Mouse (Mus musculus) common myeloid progenitor, adult 5-6 weeks (primary cell): Measurements from ENCODE around the gene Spata5. TPM values are rescaled to one million over a fixed set of nuclear protein-coding genes. Genes with fewer than 3 reads are reported as not detected.

Experiments
- ATAC-seq: replicated peaks from 2 replicates; pipeline ENCODE4 v1.8.0; 2016; ENCODE audit warnings: low read depth, mild to moderate bottlenecking, moderate TSS enrichment, inconsistent platforms; ENCODE audit not compliant: poor library complexity, severe bottlenecking
- total RNA-seq: library from RNA; stranded (forward); fragments of 200-1000, 187-1606 nt; gene quantifications from 2 replicates; pipeline ENCODE4 v1.2.3, GENCODE M21; 2017

The Spata5 gene
- total RNA-seq, 1 experiment from 2014 or later: 222 TPM

DNA sequence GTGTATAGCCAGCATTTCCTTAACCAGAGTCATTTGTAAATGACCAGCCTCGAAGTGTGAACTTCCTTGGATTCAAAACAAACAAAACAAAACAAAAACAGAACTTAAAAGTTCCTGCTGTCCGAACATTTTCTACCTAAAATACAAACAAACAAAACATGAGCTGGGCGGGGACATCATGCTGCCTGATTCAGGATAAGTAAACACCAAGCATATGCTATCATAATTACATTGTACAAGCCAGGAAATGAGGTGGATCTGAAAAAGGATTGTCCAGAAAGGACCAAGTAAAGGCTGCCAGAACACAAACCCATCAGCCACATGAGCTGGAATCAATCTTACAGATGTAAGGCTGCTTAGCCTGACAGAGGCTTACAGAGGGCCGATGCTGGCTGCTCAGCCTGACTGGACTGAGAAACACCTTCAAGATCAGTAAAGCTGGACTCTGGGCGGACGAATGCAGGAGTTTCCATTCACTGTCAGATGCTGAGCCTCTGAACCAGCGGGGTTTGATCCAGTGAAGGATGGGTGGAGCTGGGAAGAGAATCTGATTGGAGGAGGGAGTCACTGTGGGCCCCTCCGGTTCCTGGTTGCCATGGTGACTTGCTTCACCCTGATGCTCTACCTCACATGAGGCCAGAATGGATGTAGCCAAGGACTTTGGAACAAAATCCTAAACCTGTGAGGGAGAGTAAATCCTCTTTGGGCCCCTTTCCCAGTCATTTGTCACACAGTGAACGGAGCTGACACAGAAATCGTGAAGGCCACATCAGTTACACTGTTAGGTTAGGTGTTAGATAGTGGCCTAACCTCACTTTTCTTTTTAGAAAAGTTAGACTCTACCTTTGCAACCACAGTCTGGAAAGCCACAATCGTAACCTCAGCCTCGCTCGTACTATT, 185.5 kb downstream of the Spata5 start:
- no peak for ATAC-seq

DNA sequence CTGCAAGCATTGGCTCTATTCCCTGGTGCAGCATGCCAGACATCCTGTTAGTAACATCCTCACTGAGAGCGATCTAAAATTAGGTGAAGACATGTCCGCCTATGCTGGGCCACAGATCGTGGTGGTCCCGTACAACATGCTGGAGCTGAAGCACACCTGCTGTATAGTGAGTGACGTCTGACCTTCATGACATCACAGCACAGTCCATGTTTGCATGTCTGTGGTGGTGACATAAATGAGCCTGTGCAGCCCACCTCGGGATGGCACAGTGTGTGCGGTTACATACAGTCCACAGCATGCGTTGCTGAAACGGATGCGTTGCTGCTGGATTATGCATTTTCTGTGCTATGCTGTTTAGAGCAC, 186.2 kb downstream of the Spata5 start:
- peak; percentile 43 for ATAC-seq

DNA sequence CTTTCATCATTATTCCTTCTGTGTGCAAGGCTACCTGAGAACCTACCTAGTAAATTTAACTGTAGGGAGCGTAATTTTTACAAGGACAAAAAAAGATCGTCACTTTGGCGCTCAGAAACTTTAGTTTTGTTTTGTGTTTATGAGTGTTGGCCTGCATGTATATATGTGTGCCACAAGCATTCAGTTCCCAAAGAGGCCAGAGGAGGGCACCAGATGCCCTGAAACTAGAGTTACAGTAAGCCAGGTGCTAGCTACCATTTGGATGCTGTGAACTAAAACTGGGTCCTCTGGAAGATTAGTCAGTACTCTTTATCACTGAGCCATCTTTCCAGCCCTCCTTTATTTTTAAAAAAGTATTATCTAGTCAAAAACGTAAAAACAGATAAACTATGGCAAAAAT, 189.2 kb downstream of the Spata5 start:
- no peak for ATAC-seq

DNA sequence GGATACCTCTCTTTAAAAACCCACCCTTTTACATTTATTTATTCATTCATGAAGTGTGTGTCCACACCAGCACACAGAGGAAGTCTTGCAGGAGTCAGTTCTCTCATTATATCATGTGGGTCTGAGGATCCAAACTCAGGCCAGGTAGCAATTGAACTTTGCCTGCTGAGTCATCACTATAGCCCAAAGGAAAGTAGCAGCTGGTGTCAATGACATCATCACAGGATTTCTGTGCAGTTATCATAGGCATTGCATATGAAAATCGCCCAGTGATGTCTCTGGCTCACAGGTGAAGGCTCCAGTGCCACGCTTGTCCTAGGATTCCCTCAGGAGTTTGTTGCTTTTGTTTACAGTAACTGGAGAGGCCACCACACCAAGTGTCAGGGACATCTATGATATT, 191.0 kb downstream of the Spata5 start:
- no peak for ATAC-seq

DNA sequence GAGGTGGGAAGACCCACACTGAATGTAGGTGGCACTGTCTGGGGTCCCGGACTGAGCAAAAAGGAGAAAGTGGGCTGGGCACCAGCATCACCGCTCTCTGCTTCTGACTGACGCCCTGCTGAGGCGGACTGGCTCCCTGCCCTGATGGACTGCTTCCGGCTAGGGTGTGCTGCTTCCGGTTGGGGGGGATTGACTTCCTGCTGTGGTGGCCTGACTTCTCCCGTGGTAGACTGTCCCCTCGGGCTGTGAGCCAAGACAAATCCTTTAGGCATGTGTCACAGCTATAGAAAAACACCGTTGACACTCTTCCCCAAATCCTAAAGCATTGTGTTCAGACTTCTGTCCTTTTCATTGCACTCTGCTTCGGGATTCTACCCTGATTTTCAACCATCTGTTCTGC, 194.0 kb downstream of the Spata5 start:
- peak; percentile 84 for ATAC-seq

DNA sequence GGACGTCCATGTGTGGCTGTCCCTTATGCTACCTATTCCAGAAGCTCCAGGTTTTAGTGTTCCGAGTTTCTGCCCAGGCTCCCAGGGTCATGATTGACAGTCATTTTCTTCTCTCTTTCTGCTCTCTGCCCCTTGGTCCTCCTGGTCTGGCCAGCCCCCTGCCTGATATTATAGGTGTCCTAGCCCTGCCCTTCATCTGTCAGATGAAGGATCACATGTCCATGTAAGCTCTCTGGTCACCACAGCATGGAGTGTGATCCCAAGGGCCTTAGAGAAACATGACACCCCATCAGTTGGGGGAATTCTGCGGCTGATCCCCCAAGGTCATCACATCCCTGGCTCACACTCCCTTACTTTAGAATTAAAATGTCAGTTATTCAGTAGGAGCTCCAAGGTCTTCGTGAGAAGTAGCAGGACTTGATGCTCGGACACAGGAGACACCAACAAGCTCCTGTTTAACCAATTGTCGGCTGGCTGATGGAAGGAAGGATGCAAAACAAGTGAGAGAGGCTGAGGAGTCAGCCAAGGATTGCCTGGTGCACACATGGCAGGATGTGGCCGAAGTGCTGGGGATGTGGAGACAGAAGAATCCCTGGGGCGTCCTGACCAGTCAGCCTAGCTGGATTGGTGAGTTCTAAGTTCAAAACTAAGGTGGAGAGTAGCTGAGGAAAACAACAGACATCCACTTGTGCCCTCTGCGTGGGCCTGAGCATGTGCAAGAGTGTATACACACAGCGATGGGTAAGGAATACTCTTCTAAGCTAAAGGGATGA, 195.4 kb downstream of the Spata5 start:
- no peak for ATAC-seq

DNA sequence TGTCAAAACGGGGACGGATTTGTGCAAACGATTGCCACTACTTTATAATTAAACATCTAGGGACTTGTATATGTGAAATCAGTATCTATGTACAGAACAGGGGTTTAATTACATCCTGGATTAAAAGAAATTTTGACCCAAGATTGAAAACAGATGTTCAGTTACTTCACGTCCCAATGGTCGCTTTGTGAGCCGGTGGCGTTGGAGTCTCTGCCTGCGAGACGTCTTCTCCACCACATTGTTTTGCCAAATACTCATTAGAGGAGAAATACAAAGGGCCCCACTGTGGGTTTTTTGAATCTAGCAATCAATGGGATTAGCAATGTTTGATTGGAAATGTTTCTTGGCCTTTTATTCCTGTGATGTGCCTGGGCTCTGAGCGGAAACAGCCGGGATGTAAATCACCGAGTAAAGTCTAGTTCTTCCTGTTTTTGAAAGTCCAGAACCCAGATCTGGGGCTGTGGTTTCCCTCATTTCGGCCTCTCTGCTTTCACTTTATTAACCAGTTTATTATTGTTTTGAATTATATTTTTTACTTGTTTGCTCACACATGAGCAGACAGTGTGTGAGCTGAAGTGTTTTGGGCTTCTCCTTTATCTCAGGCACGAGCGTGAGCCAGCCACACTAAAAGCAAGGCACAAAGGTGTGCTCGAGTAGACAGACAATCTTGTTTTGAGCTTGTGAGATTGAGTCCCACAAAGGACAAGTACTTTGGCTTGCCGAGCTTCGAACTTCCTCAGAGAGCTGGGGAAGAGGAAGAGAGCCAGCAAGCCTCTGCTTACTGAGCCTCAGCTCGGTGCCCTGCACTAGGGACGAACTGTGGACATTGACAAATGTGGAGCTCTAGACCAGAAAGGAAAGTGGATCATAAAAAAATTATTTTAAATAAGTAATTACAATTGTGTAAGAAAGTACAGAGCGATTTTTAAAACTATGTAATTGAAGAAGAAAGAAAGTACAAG, 197.2 kb downstream of the Spata5 start:
- ATAC-seq: peak; percentile 73

Other genes starting within 250 kb of the Spata5 start
- gene Il21, start 187.3 kb upstream of the Spata5 start, total RNA-seq: not detected in 2 replicates
- gene Bbs12, start 107.3 kb upstream of the Spata5 start, total RNA-seq: 6.6 and 8.1 TPM in 2 replicates
- gene Cetn4, start 107.2 kb upstream of the Spata5 start, total RNA-seq: 4.0 and 6.5 TPM in 2 replicates
- 0.05 and 0.23 TPM in 2 replicates for gene Fgf2, start 71.5 kb upstream of the Spata5 start, total RNA-seq
- gene Nudt6, start 315 bp downstream of the Spata5 start, total RNA-seq: 27.5 and 29.1 TPM in 2 replicates
- gene Spry1, start 220.1 kb downstream of the Spata5 start, total RNA-seq: 4.5 and 4.8 TPM in 2 replicates